Mouse (Mus musculus) R1 (cell line): ENCODE results near the gene Foxi2.

Experiments
- DNase-seq: peaks from one replicate; pipeline ENCODE4 v3.0.0-alpha.2; 2018; ENCODE audit warnings: low read depth, low spot score

Gene Foxi2

GRCm38 (mm10) chr7:135410237-135410965 lies at the start of gene Foxi2:
Gene Foxi2, plus strand, starts transcription at chr7:135410308.
- no peak for DNase-seq

GRCm38 (mm10) chr7:135364606-135365005 lies 45.5 kb upstream of the Foxi2 start:
- no peak for DNase-seq

GRCm38 (mm10) chr7:135376048-135376447 lies 34.1 kb upstream of the Foxi2 start:
- no peak for DNase-seq

- peak; percentile 59 for DNase-seq
Observed at GRCm38 (mm10) chr7:135376932-135377331, 33.2 kb upstream of the Foxi2 start.

GRCm38 (mm10) chr7:135378331-135378730 lies 31.8 kb upstream of the Foxi2 start:
- no peak for DNase-seq

- DNase-seq: peak; percentile 43
Observed at GRCm38 (mm10) chr7:135389039-135389438, 21.1 kb upstream of the Foxi2 start.

- DNase-seq: no peak
Observed at GRCm38 (mm10) chr7:135392949-135393542, 17.1 kb upstream of the Foxi2 start.

- no peak for DNase-seq
Observed at GRCm38 (mm10) chr7:135394436-135394835, 15.7 kb upstream of the Foxi2 start.

GRCm38 (mm10) chr7:135395242-135395641 lies 14.9 kb upstream of the Foxi2 start:
- DNase-seq: no peak

GRCm38 (mm10) chr7:135397096-135397495 lies 13.0 kb upstream of the Foxi2 start:
- no peak for DNase-seq

- no peak for DNase-seq
Observed at GRCm38 (mm10) chr7:135397874-135398273, 12.2 kb upstream of the Foxi2 start.

- DNase-seq: peak; percentile 79
Observed at GRCm38 (mm10) chr7:135403416-135403815, 6.7 kb upstream of the Foxi2 start.

- DNase-seq: no peak
Observed at GRCm38 (mm10) chr7:135406761-135407160, 3.3 kb upstream of the Foxi2 start.

- no peak for DNase-seq
Observed at GRCm38 (mm10) chr7:135408501-135408900, 1.6 kb upstream of the Foxi2 start.

- DNase-seq: no peak
Observed at GRCm38 (mm10) chr7:135412357-135412756, 2.2 kb downstream of the Foxi2 start.

GRCm38 (mm10) chr7:135428840-135429239 lies 18.7 kb downstream of the Foxi2 start:
- peak; percentile 80 for DNase-seq

- DNase-seq: no peak
Observed at GRCm38 (mm10) chr7:135430903-135431302, 20.8 kb downstream of the Foxi2 start.

- no peak for DNase-seq
Observed at GRCm38 (mm10) chr7:135443903-135444302, 33.8 kb downstream of the Foxi2 start.

- DNase-seq: no peak
Observed at GRCm38 (mm10) chr7:135451340-135451739, 41.2 kb downstream of the Foxi2 start.

- DNase-seq: no peak
Observed at GRCm38 (mm10) chr7:135452366-135452765, 42.3 kb downstream of the Foxi2 start.

- peak; percentile 24 for DNase-seq
Observed at GRCm38 (mm10) chr7:135453690-135454089, 43.6 kb downstream of the Foxi2 start.
